Mouse (Mus musculus) B cell, adult 2 months (primary cell): ENCODE measurements around the gene Zfp11.
"Not testable (repeated sequence)": the region's sequence is repeated elsewhere in the genome, so short reads cannot be mapped to it uniquely, and the experiment has no call there.

Source experiments
- DNase-seq, 2 experiments: peaks; one replicate each; pipeline ENCODE4 v3.0.0; 2022

Gene Zfp11

GRCm38 (mm10) chr5:129670036-129670458 is at the start of gene Zfp11:
TSS of gene Zfp11 (minus strand) at chr5:129670099.
- peak; percentile 79 to 80 for DNase-seq

- DNase-seq = no peak
Measured at GRCm38 (mm10) chr5:129717016-129717415, 47.1 kb upstream of the Zfp11 start.

GRCm38 (mm10) chr5:129715326-129715861 is 45.5 kb upstream of the Zfp11 start, which contains the start of gene Mrps17:
TSS of gene Mrps17 (plus strand) at chr5:129715497.
- peak; percentile 91 to 93 for DNase-seq

GRCm38 (mm10) chr5:129708412-129708811 is 38.5 kb upstream of the Zfp11 start, which contains the start of gene Sept14:
TSS of gene Sept14 (minus strand) at chr5:129708512.
- no peak for DNase-seq

GRCm38 (mm10) chr5:129703368-129703767 is 33.5 kb upstream of the Zfp11 start:
- DNase-seq = no peak

GRCm38 (mm10) chr5:129701706-129702105 is 31.8 kb upstream of the Zfp11 start:
- no peak for DNase-seq

- DNase-seq = no peak
Measured at GRCm38 (mm10) chr5:129700506-129700905, 30.6 kb upstream of the Zfp11 start.

- DNase-seq = no peak
Measured at GRCm38 (mm10) chr5:129690528-129690927, 20.6 kb upstream of the Zfp11 start.

- DNase-seq = no peak
Measured at GRCm38 (mm10) chr5:129687621-129688020, 17.7 kb upstream of the Zfp11 start.

GRCm38 (mm10) chr5:129685141-129685540 is 15.2 kb upstream of the Zfp11 start:
- not testable (repeated sequence) for DNase-seq

- DNase-seq = no peak
Measured at GRCm38 (mm10) chr5:129669453-129670035, 355 bp downstream of the Zfp11 start.

GRCm38 (mm10) chr5:129667851-129668250 is 2.0 kb downstream of the Zfp11 start:
- no peak for DNase-seq

- DNase-seq = peak in 1 of 2 experiments; percentile 4
Measured at GRCm38 (mm10) chr5:129666271-129666909, 3.5 kb downstream of the Zfp11 start.

GRCm38 (mm10) chr5:129664090-129664489 is 5.8 kb downstream of the Zfp11 start:
- DNase-seq = no peak

GRCm38 (mm10) chr5:129657931-129658330 is 12.0 kb downstream of the Zfp11 start:
- DNase-seq = no peak

- DNase-seq = no peak
Measured at GRCm38 (mm10) chr5:129657016-129657415, 12.9 kb downstream of the Zfp11 start.

GRCm38 (mm10) chr5:129650858-129651257 is 19.0 kb downstream of the Zfp11 start:
- no peak for DNase-seq

GRCm38 (mm10) chr5:129632270-129633250 is 37.3 kb downstream of the Zfp11 start:
- not testable (repeated sequence) for DNase-seq

GRCm38 (mm10) chr5:129626586-129626985 is 43.3 kb downstream of the Zfp11 start:
- not testable (repeated sequence) for DNase-seq

- no peak for DNase-seq
Measured at GRCm38 (mm10) chr5:129626099-129626498, 43.8 kb downstream of the Zfp11 start.

- DNase-seq = no peak
Measured at GRCm38 (mm10) chr5:129621361-129621760, 48.5 kb downstream of the Zfp11 start.

- not testable (repeated sequence) for DNase-seq
Measured at GRCm38 (mm10) chr5:129620600-129620999, 49.3 kb downstream of the Zfp11 start.

- DNase-seq = peak; percentile 70 to 71
Measured at GRCm38 (mm10) chr5:129611060-129611459, 58.8 kb downstream of the Zfp11 start.
